Mouse (Mus musculus) bone marrow, adult 2 months (tissue): ENCODE data around the gene Tmem229a.

Source experiments
- CTCF ChIP-seq: fragments of 200-500 bp; IDR thresholded peaks from 2 replicates; pipeline ENCODE4 v1.5.1; 2011; ENCODE audit warnings: low read length, control low read depth; ENCODE audit not compliant: control insufficient read depth, insufficient read depth
- POLR2A ChIP-seq: fragments of 200-500 bp; IDR thresholded peaks from 2 replicates; pipeline ENCODE4 v1.6.1; 2011; ENCODE audit warnings: low read depth, mild to moderate bottlenecking, control low read depth, low read length, borderline replicate concordance; ENCODE audit not compliant: control insufficient read depth

DNA sequence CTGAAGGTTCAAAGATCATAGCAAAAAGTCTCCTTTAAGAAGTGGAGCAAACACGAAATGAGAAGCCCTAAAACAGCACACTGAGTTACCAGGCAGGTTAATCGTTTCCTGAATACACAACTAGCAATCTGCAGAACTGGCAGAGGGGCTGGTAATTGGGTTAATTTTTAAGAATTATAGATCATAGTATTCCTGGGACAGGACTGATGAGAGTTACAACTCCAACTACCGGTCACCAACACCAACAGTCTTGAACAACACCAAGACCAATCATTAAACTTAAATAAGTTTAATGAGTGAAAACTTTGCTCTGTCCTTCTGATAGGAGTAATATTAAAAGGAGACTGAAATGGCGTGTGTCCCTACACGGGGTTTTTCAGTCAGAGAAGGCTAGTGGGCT is 3.8 kb downstream of the Tmem229a start:
- TF ChIP-seq POLR2A (no peak), CTCF (no peak)
